Mouse (Mus musculus) heart, adult 11 months (tissue): Measurements from ENCODE around the gene Polg2.
"Not testable (repeated sequence)": the region's sequence is repeated elsewhere in the genome, so short reads cannot be mapped to it uniquely, and the experiment has no call there.

ENCODE experiments used
- DNase-seq: peaks from one replicate; pipeline ENCODE4 v3.0.0; 2022

The Polg2 gene

GRCm38 (mm10) chr11:106760511-106760910 is 18.8 kb downstream of the Polg2 start:
- no peak for DNase-seq

GRCm38 (mm10) chr11:106759028-106759427 is 20.3 kb downstream of the Polg2 start:
- peak; percentile 93 for DNase-seq

- no peak for DNase-seq
Observed at GRCm38 (mm10) chr11:106755583-106755982, 23.8 kb downstream of the Polg2 start.

GRCm38 (mm10) chr11:106753314-106753713 is 26.0 kb downstream of the Polg2 start:
- DNase-seq: no peak

GRCm38 (mm10) chr11:106752103-106752502 is 27.2 kb downstream of the Polg2 start:
- DNase-seq: peak; percentile 96

- no peak for DNase-seq
Observed at GRCm38 (mm10) chr11:106751039-106752018, 28.0 kb downstream of the Polg2 start, which contains the start of gene Milr1. Gene Milr1, plus strand, starts transcription at chr11:106751226.

- DNase-seq: peak; percentile 79
Observed at GRCm38 (mm10) chr11:106750121-106750751, 29.1 kb downstream of the Polg2 start, which contains the start of gene Pecam1. Gene Pecam1, minus strand, starts transcription at chr11:106750628.

- DNase-seq: not testable (repeated sequence)
Observed at GRCm38 (mm10) chr11:106749557-106750120, 29.7 kb downstream of the Polg2 start.

- DNase-seq: no peak
Observed at GRCm38 (mm10) chr11:106744949-106745348, 34.4 kb downstream of the Polg2 start.

GRCm38 (mm10) chr11:106742388-106742841 is 36.9 kb downstream of the Polg2 start:
- no peak for DNase-seq

- DNase-seq: peak; percentile 70
Observed at GRCm38 (mm10) chr11:106741826-106742225, 37.5 kb downstream of the Polg2 start.

- peak; percentile 82 for DNase-seq
Observed at GRCm38 (mm10) chr11:106741232-106741631, 38.1 kb downstream of the Polg2 start.

GRCm38 (mm10) chr11:106740724-106741123 is 38.6 kb downstream of the Polg2 start:
- not testable (repeated sequence) for DNase-seq

GRCm38 (mm10) chr11:106739116-106739515 is 40.2 kb downstream of the Polg2 start:
- peak; percentile 80 for DNase-seq

- DNase-seq: peak; percentile 98
Observed at GRCm38 (mm10) chr11:106737178-106737621, 42.1 kb downstream of the Polg2 start.

- peak; percentile 91 for DNase-seq
Observed at GRCm38 (mm10) chr11:106736614-106737013, 42.7 kb downstream of the Polg2 start.

GRCm38 (mm10) chr11:106730714-106731113 is 48.6 kb downstream of the Polg2 start:
- DNase-seq: peak; percentile 94

GRCm38 (mm10) chr11:106729656-106730055 is 49.7 kb downstream of the Polg2 start:
- peak; percentile 74 for DNase-seq

- DNase-seq: peak; percentile 97
Observed at GRCm38 (mm10) chr11:106728402-106729366, 50.7 kb downstream of the Polg2 start.

GRCm38 (mm10) chr11:106727967-106728366 is 51.4 kb downstream of the Polg2 start:
- DNase-seq: no peak

- peak; percentile 68 for DNase-seq
Observed at GRCm38 (mm10) chr11:106724916-106725235, 54.5 kb downstream of the Polg2 start.
